Mouse (Mus musculus) testis, adult 2 months (tissue): ENCODE results near the gene Acad12.
A peak's percentile ranks its signal among the peaks of the same experiment; 100 is the strongest.

Experiments used
- CTCF ChIP-seq: fragments of 200-500 bp; IDR thresholded peaks from 2 replicates; pipeline ENCODE4 v1.5.1; 2012; ENCODE audit warnings: low read depth, mild to moderate bottlenecking, inconsistent platforms, low read length, moderate library complexity; ENCODE audit not compliant: control insufficient read depth, insufficient read depth, insufficient replicate concordance
- POLR2A ChIP-seq: fragments of 200-500 bp; IDR thresholded peaks from 2 replicates; pipeline ENCODE4 v1.6.1; 2012; ENCODE audit warnings: low read depth, mild to moderate bottlenecking, inconsistent platforms, low read length, moderate library complexity; ENCODE audit not compliant: control insufficient read depth

GRCm38 (mm10) chr5:121601547-121602299, 17.0 kb downstream of the Acad12 start:
- peak; percentile 97 for TF ChIP-seq CTCF
- TF ChIP-seq POLR2A = no peak
